Mouse (Mus musculus) ES-E14 (cell line): ENCODE measurements around the gene Hexim2. TPM values are rescaled to one million over a fixed set of nuclear protein-coding genes. Genes with fewer than 3 reads are reported as not detected.

ENCODE experiments used
- DNase-seq: peaks from one replicate; pipeline ENCODE4 v3.0.0-alpha.2; 2013; ENCODE audit warnings: low read depth, low spot score
- H3K27ac ChIP-seq: 2 replicates; pipeline ENCODE4 v1.5.1; 2012; ENCODE audit warnings: low read depth, mild to moderate bottlenecking, low read length, moderate library complexity, mixed read lengths; ENCODE audit not compliant: poor library complexity, insufficient read depth, severe bottlenecking
- H3K36me3 ChIP-seq: 2 replicates; pipeline ENCODE4 v1.6.1; 2012; ENCODE audit warnings: mild to moderate bottlenecking, low read length, moderate library complexity, mixed read lengths; ENCODE audit not compliant: control insufficient read depth, poor library complexity, insufficient read depth, severe bottlenecking
- H3K4me1 ChIP-seq, 2 experiments: fragments of 150-350 bp in 1 of 2; sonication (generic) in 1 of 2; 2 replicates each; pipeline ENCODE4 v1.6.1; 2012; ENCODE audit warnings: low read length in 2 of 2, mild to moderate bottlenecking in 1 of 2, mixed read lengths in 1 of 2; ENCODE audit not compliant: control insufficient read depth in 2 of 2, insufficient read depth in 2 of 2, poor library complexity in 1 of 2
- H3K4me3 ChIP-seq, 2 experiments: fragments of 150-350 bp in 1 of 2; sonication (generic) in 1 of 2; 2 replicates each; pipeline ENCODE4 v1.5.1; 2012; ENCODE audit warnings: low read length in 2 of 2, low read depth in 1 of 2, mild to moderate bottlenecking in 1 of 2, mixed read lengths in 1 of 2; ENCODE audit not compliant: insufficient read depth in 1 of 2, poor library complexity in 1 of 2, severe bottlenecking in 1 of 2
- H3K9ac ChIP-seq: 2 replicates; pipeline ENCODE4 v1.6.1; 2012; ENCODE audit warnings: low read depth, mild to moderate bottlenecking, low read length, mixed read lengths; ENCODE audit not compliant: poor library complexity, insufficient read depth, severe bottlenecking
- H3K9me3 ChIP-seq: fragments of 150-350 bp; sonication (generic); 2 replicates; pipeline ENCODE4 v1.6.1; 2012; ENCODE audit warnings: low read depth, mild to moderate bottlenecking, low read length; ENCODE audit not compliant: control insufficient read depth, insufficient read depth
- CHD2 ChIP-seq: IDR thresholded peaks from 2 replicates; pipeline ENCODE4 v1.6.1; 2014; ENCODE audit warnings: mild to moderate bottlenecking, low read depth, low read length, inconsistent platforms
- HCFC1 ChIP-seq: IDR thresholded peaks from 2 replicates; pipeline ENCODE4 v1.6.1; 2012; ENCODE audit warnings: low read length, inconsistent platforms, borderline replicate concordance; ENCODE audit not compliant: insufficient read depth
- MAFK ChIP-seq: IDR thresholded peaks from 2 replicates; pipeline ENCODE4 v1.6.1; 2014; ENCODE audit warnings: mild to moderate bottlenecking, low read depth, low read length, inconsistent platforms; ENCODE audit not compliant: insufficient read depth
- ZC3H11A ChIP-seq: IDR thresholded peaks from 2 replicates; pipeline ENCODE4 v1.6.1; 2012; ENCODE audit warnings: low read depth, mild to moderate bottlenecking, inconsistent platforms, low read length, borderline replicate concordance
- ZNF384 ChIP-seq: IDR thresholded peaks from 2 replicates; pipeline ENCODE4 v1.6.1; 2012; ENCODE audit warnings: low read depth, low read length, inconsistent platforms
- in situ Hi-C, 2 experiments: fragments of 600-800 bp; cut with MboI; formaldehyde crosslinking; loops; one replicate each; pipeline ENCODE4 v1.15.1; 2025; ENCODE audit warnings: low sequenced_read_pairs in 2 of 2, inconsistent platforms in 1 of 2; ENCODE audit not compliant: unreplicated experiment in 2 of 2
- total RNA-seq: library from RNA; depleted of rRNA; stranded (reverse); fragments of 300-350 nt; gene quantifications from 2 replicates; pipeline ENCODE4 v1.2.3, GENCODE M21; 2012

The Hexim2 gene
- total RNA-seq, 1 experiment: 9.7 TPM

- no peak overlapping the region for H3K4me3 ChIP-seq
- no peaks in the 10 kb centered on the region for H3K9me3 ChIP-seq
- in situ Hi-C loops: no loop called here
- H3K9ac ChIP-seq: no peak overlapping the region
- H3K36me3 ChIP-seq: no peaks in the 10 kb centered on the region
- no peak overlapping the region for H3K27ac ChIP-seq
- TF ChIP-seq MAFK (no peak), ZNF384 (no peak), CHD2 (no peak), HCFC1 (no peak), ZC3H11A (no peak; the same call in 1 of the 2 replicates)
- peaks cover 6 to 42% of the 10 kb centered on the region in 2 experiments; a peak in 3 of 4 replicates for H3K4me1 ChIP-seq
- no peak for DNase-seq
Observed at GRCm38 (mm10) chr11:103100361-103100760, 31.9 kb upstream of the Hexim2 start.

GRCm38 (mm10) chr11:103101481-103101865 lies 30.8 kb upstream of the Hexim2 start, which contains the start of the genes Plcd3 and Acbd4:
Gene Plcd3 (minus strand): TSS chr11:103101658.
Gene Acbd4 (plus strand): TSS chr11:103101682.
- Histone ChIP-seq H3K9me3 (no peaks in the 10 kb centered on the region), H3K9ac (peak within 1 kb of the TSS; percentile 64), H3K4me3 (peak within 1 kb of the TSS; percentile 53 to 75), H3K36me3 (no peaks in the 10 kb centered on the region), H3K27ac (no peak within 1 kb of the TSS), H3K4me1 (peaks cover under 1 to 39% of the 10 kb centered on the region in 2 experiments; a peak in 3 of 4 replicates)
- peak; percentile 76 for DNase-seq
- in situ Hi-C loops: no loop called here
- no peak for TF ChIP-seq ZNF384

GRCm38 (mm10) chr11:103101866-103102501 lies 30.2 kb upstream of the Hexim2 start:
- H3K9ac ChIP-seq: peak overlapping the region; percentile 64
- peaks cover 0 to 41% of the 10 kb centered on the region in 2 experiments; a peak in 3 of 4 replicates for H3K4me1 ChIP-seq
- in situ Hi-C loops: no loop called here
- DNase-seq: no peak
- H3K4me3 ChIP-seq: peak overlapping the region; percentile 53 to 75
- no peak overlapping the region for H3K27ac ChIP-seq
- TF ChIP-seq HCFC1: no peak
- TF ChIP-seq ZC3H11A: no peak
- no peak for TF ChIP-seq ZNF384
- TF ChIP-seq MAFK: no peak
- no peak for TF ChIP-seq CHD2
- H3K9me3 ChIP-seq: no peaks in the 10 kb centered on the region
- H3K36me3 ChIP-seq: no peaks in the 10 kb centered on the region

- Histone ChIP-seq H3K9me3 (no peaks in the 10 kb centered on the region), H3K4me3 (peak overlapping the region; percentile 62 to 71), H3K4me1 (peaks cover 0 to 35% of the 10 kb centered on the region in 2 experiments; a peak in 2 of 4 replicates), H3K27ac (no peak overlapping the region), H3K9ac (peak overlapping the region; percentile 69), H3K36me3 (no peaks in the 10 kb centered on the region)
- in situ Hi-C loops: no loop called here
- DNase-seq: peak; percentile 96
- TF ChIP-seq HCFC1: peak; percentile 75
- TF ChIP-seq MAFK: no peak
- TF ChIP-seq ZC3H11A: peak; percentile 99
- peak; percentile 85 for TF ChIP-seq ZNF384
- no peak for TF ChIP-seq CHD2
Observed at GRCm38 (mm10) chr11:103102725-103103349, 29.4 kb upstream of the Hexim2 start.
